Mouse (Mus musculus): ENCODE measurements around the gene Ksr1. TPM values are rescaled to one million over a fixed set of nuclear protein-coding genes. Genes with fewer than 3 reads are reported as not detected.

Gene Ksr1
- polyA plus RNA-seq (2012; ENCODE audit: insufficient read depth, insufficient read length, missing spikeins), result 4.6 TPM in 2 replicates

DNA sequence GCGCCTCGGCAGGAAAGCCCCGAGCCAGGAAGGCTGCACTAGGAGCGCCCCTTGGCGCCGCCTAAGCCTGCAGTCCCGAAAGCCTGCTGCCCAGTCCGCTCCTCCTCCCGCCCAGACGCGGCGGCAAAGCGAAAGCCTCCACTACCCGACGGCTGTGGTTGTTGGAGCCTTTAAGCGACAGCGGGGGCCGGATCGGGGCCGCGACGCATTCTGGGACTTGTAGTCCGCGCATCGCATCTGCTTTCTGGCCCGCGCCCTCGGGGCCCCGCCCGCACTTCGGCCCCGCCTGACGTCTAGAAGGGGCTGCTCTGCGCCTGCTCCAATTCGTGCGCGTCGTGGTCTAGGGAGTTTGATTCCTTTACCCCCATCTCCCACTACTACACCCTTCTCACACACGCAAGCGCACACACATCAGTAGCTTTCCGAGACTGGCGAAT, at the start of gene Ksr1:
Gene Ksr1, minus strand, starts transcription at position 77 of the 437 bp plus-strand sequence.
- H3K4me1 ChIP-seq (ENCODE audit: control insufficient read depth, insufficient read depth, insufficient read length, low read length), result peaks cover 23% of the 10 kb centered on the region
- peak within 1 kb of the TSS; percentile 86 for H3K4me3 ChIP-seq (ENCODE audit: insufficient read depth, low read depth, low read length)
- peak within 1 kb of the TSS; percentile 66 for H3K27ac ChIP-seq (replicated peaks; ENCODE audit: low read depth, low read length)

GRCm38 (mm10) chr11:79192176-79192575, 46.0 kb upstream of the Ksr1 start:
- Histone ChIP-seq H3K4me1 (ENCODE audit: control insufficient read depth, insufficient read depth, insufficient read length, low read length) (peaks cover 3% of the 10 kb centered on the region), H3K27ac (replicated peaks; ENCODE audit: low read depth, low read length) (no peak overlapping the region), H3K4me3 (ENCODE audit: insufficient read depth, low read depth, low read length) (no peak overlapping the region)

GRCm38 (mm10) chr11:79191214-79191613, 45.0 kb upstream of the Ksr1 start:
- H3K27ac ChIP-seq (replicated peaks; ENCODE audit: low read depth, low read length), result no peak overlapping the region
- peaks cover 3% of the 10 kb centered on the region; the same call in 1 of the 2 replicates for H3K4me1 ChIP-seq (ENCODE audit: control insufficient read depth, insufficient read depth, insufficient read length, low read length)

GRCm38 (mm10) chr11:79190257-79190656, 44.0 kb upstream of the Ksr1 start:
- Histone ChIP-seq H3K4me1 (ENCODE audit: control insufficient read depth, insufficient read depth, insufficient read length, low read length) (peaks cover 3% of the 10 kb centered on the region; the same call in 1 of the 2 replicates), H3K27ac (replicated peaks; ENCODE audit: low read depth, low read length) (no peak overlapping the region), H3K4me3 (ENCODE audit: insufficient read depth, low read depth, low read length) (no peak overlapping the region)

More at GRCm38 (mm10) chr11:79191214-79191613, 45.0 kb upstream of the Ksr1 start:
- H3K4me3 ChIP-seq (ENCODE audit: insufficient read depth, low read depth, low read length), result no peak overlapping the region

DNA sequence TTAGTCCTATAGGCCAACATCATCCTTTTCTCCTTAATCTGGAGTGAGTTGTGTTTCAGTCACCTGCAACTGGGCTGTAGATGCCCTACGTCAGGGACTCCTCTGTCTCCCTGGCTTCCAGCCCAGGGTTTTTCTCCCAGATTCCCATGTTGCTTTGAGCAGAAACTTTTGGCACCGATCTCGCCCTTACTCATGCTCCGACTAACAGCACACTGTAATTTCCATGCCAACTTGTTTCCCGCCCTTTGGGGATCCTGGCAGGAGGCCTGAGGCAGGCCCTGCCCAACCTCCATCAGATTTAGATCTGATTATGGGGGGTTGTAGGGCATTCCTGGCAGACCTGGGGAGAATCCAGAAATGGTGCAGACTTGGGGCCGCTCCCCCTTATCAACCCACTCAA, 42.0 kb upstream of the Ksr1 start:
- no peak overlapping the region for H3K4me3 ChIP-seq (ENCODE audit: insufficient read depth, low read depth, low read length)
- peaks cover 3% of the 10 kb centered on the region; the same call in 1 of the 2 replicates for H3K4me1 ChIP-seq (ENCODE audit: control insufficient read depth, insufficient read depth, insufficient read length, low read length)
- no peak overlapping the region for H3K27ac ChIP-seq (replicated peaks; ENCODE audit: low read depth, low read length)

- Histone ChIP-seq H3K4me1 (ENCODE audit: control insufficient read depth, insufficient read depth, insufficient read length, low read length) (peaks cover 3% of the 10 kb centered on the region; the same call in 1 of the 2 replicates), H3K4me3 (ENCODE audit: insufficient read depth, low read depth, low read length) (no peak overlapping the region), H3K27ac (replicated peaks; ENCODE audit: low read depth, low read length) (no peak overlapping the region)
These were observed 41.1 kb upstream of the Ksr1 start for GRCm38 (mm10) chr11:79187291-79187690.

DNA sequence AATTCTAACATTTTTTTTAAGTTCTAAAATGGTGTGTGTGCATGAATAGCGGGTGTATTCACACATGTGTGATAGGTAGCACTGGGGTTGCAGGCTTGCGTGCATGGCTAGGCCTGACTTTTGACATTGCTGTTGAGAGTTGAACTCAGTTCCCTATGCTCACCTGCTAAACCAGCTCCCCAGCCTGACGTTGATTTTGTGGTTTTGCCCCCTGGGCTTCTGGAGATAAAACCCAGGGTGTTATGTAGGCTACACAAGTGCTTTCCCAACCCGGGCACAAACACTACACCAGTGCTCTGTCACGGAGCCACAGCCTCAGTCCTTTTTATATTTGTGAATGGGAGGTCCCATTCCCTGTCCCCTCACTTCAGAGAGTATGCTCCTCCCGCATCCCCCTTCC, 39.5 kb upstream of the Ksr1 start:
- H3K4me1 ChIP-seq (ENCODE audit: control insufficient read depth, insufficient read depth, insufficient read length, low read length), result 0 out of 2 replicates have a peak, but pooled peaks cover 3% of the 10 kb centered on the region
- H3K4me3 ChIP-seq (ENCODE audit: insufficient read depth, low read depth, low read length), result no peak overlapping the region
- no peak overlapping the region for H3K27ac ChIP-seq (replicated peaks; ENCODE audit: low read depth, low read length)

DNA sequence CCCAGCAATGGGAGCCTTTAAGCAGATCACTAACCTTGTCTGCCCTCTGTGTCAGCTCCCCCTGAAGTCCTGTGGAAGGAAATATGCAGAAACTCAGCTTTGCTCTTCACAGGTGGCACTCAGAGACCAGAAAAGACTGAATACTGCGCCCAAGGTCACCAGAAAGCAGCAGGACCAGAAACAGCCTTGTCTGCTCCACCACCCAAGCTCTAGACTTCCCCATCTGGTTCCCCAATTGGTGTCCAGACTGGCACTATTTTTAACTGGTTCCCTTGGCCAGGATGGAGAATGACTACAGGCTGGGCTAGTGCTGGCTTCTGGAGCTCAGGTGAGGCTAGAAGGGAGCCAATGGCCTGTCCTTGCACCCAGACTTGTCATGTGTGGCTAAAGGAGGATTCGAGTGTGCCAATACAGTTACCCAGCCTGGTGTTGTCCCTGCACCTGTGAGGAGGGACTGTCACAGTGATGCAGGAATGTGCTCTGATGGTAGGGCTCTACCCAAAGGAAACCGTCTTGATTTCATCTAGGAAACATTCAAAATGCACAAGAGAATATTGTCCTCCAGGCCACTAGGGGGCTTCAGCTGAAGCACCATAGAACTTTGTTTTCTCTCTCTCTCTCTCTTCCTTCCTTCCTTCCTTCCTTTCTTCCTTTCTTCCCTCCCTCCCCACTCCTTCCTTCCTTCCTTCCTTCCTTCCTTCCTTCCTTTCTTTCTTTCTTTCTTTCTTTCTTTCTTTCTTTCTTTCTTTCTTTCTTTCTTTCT, 38.1 kb upstream of the Ksr1 start:
- Histone ChIP-seq H3K27ac (replicated peaks; ENCODE audit: low read depth, low read length) (no peak overlapping the region), H3K4me3 (ENCODE audit: insufficient read depth, low read depth, low read length) (no peak overlapping the region), H3K4me1 (ENCODE audit: control insufficient read depth, insufficient read depth, insufficient read length, low read length) (0 out of 2 replicates have a peak, but pooled peaks cover 3% of the 10 kb centered on the region)

DNA sequence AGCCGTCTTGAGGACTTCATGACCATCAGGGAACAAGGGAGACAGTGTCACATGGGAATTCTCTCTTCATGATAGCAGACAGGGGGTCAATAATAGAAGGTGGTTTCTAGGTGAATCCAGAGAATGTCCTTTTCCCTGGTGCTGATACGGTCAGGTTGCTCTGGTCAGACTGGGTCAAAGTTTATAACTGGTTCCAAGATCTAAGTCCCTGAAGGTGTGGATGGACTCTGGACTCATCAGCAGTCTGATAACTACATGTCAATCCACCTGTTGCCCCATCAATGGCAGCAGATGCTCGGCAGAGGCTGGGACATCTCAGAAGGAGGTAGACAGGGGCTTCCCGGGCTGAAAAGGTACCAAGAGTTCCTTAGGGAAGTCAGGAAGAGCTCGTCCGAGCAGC, 37.2 kb upstream of the Ksr1 start:
- Histone ChIP-seq H3K4me3 (ENCODE audit: insufficient read depth, low read depth, low read length) (no peak overlapping the region), H3K27ac (replicated peaks; ENCODE audit: low read depth, low read length) (no peak overlapping the region), H3K4me1 (ENCODE audit: control insufficient read depth, insufficient read depth, insufficient read length, low read length) (no peaks in the 10 kb centered on the region)

DNA sequence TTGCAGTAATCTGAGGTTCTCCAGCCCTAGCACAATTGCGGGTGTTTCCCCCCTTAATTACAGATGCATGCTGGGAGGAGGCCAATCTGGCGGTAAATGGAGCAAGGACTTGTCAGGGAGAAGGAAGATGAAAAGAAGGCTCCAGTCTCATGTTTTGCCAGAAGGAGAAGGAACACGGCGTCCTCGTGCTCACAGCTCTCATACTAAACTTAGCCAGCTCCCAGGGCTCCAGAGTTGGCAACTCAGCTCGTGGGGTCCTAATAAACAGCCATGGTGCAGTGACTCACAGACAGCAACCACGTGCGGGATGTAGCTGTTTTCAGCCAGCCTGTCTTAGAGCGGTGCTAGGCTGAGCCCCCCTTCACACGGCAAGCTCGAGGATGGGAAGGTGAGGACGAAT, 36.7 kb upstream of the Ksr1 start:
- Histone ChIP-seq H3K4me1 (ENCODE audit: control insufficient read depth, insufficient read depth, insufficient read length, low read length) (no peaks in the 10 kb centered on the region), H3K4me3 (ENCODE audit: insufficient read depth, low read depth, low read length) (no peak overlapping the region), H3K27ac (replicated peaks; ENCODE audit: low read depth, low read length) (no peak overlapping the region)

DNA sequence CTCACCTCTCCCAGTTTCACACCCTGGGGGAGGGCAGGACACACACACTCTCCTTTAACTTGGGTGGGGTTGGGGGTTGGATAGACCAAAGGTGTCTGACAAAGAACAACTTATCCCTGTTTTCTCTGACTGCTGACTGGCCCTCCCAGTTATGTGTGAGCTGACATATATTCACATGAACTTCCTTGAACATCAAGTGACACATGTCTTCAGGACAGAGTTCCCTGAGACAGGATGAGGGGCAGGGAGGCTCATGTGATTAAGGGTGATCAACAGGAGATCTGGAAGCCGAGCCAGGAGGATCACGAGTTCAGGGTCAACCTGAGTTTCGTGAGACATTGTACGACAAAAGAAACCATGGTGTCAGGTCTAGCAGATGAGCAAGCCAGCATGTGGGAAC, 35.7 kb upstream of the Ksr1 start:
- no peak overlapping the region for H3K4me3 ChIP-seq (ENCODE audit: insufficient read depth, low read depth, low read length)
- H3K4me1 ChIP-seq (ENCODE audit: control insufficient read depth, insufficient read depth, insufficient read length, low read length), result no peaks in the 10 kb centered on the region
- H3K27ac ChIP-seq (replicated peaks; ENCODE audit: low read depth, low read length), result no peak overlapping the region

- Histone ChIP-seq H3K27ac (replicated peaks; ENCODE audit: low read depth, low read length) (no peak overlapping the region), H3K4me1 (ENCODE audit: control insufficient read depth, insufficient read depth, insufficient read length, low read length) (no peaks in the 10 kb centered on the region), H3K4me3 (ENCODE audit: insufficient read depth, low read depth, low read length) (no peak overlapping the region)
These were observed 30.5 kb upstream of the Ksr1 start for GRCm38 (mm10) chr11:79176687-79177086.

DNA sequence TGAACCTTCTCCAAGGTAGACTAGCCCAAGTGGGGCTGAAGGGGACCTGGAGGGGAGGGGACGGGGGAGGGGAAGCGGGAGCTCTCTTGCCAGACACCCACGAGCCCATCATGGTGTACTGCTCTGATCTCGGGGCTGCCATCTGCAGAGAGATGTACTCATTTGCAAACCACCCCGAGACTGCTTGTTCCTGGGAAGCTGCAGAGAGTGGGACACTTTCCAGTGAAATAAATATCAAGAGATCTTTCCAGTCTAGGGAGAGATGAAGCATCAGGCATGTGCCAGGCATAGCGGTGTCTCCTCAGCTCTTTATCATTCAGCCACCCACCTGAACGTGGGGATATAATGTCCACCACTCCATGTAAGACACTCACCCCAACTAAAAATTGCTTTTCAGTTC, 25.8 kb upstream of the Ksr1 start:
- Histone ChIP-seq H3K4me1 (ENCODE audit: control insufficient read depth, insufficient read depth, insufficient read length, low read length) (no peaks in the 10 kb centered on the region), H3K4me3 (ENCODE audit: insufficient read depth, low read depth, low read length) (no peak overlapping the region)

GRCm38 (mm10) chr11:79166582-79167300, 20.5 kb upstream of the Ksr1 start:
- H3K27ac ChIP-seq (replicated peaks; ENCODE audit: low read depth, low read length), result no peak overlapping the region
- H3K4me1 ChIP-seq (ENCODE audit: control insufficient read depth, insufficient read depth, insufficient read length, low read length), result no peaks in the 10 kb centered on the region
- H3K4me3 ChIP-seq (ENCODE audit: insufficient read depth, low read depth, low read length), result no peak overlapping the region

More for the DNA sequence above, 25.8 kb upstream of the Ksr1 start:
- no peak overlapping the region for H3K27ac ChIP-seq (replicated peaks; ENCODE audit: low read depth, low read length)

- no peak overlapping the region for H3K27ac ChIP-seq (replicated peaks; ENCODE audit: low read depth, low read length)
- H3K4me1 ChIP-seq (ENCODE audit: control insufficient read depth, insufficient read depth, insufficient read length, low read length), result no peaks in the 10 kb centered on the region
- no peak overlapping the region for H3K4me3 ChIP-seq (ENCODE audit: insufficient read depth, low read depth, low read length)
These were observed 15.0 kb upstream of the Ksr1 start for GRCm38 (mm10) chr11:79161077-79161758.

Data from brown adipose tissue, adult 24 weeks (tissue).